ENCODE assay signal across 10 mouse cellular contexts in the genomic region with DNA sequence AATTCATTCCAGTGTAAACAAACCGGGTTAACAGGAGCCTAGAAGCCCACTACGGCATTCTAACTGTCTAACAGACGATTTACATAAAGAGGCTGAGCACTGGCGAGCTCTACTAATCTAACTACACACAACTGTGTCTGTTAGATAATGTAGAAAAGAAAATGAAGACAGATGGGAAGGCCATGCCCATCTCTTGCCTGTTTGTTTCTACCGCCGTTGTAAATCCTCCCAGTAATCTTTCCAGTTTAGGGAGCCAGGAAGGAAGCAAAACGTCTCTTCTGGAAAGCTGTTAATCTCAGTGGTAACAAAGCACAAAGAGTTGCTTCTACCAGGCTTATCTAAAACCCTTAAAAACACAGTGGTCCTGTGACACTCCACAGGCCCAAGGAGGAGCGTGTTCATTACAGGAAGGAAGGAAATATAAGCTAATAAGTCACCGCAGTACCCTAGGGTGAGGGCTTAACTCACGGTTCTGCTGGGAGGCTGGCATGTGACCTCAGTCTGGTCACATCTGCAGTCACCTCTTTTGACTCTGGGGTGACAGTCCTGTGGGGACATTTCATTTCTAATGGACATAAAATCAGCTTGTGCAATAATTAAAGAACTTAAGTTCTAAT.
DNase-seq lines count a peak whose midpoint lies in the region; ATAC-seq and TF ChIP-seq lines count a peak whose summit lies in the region.
"Had no signal": no experiment of that assay in that cellular context is flagged by ENCODE, and none has a peak within 500 bp of the region (broad histone marks: within the 10 kb centered on the region; RNA-seq: fewer than 3 reads in every experiment).

No protein-coding gene starts in this region.

- no peaks in the 10 kb centered on the region for H3K79me2 ChIP-seq in heart, adult 2 months (replicated peaks; ENCODE audit: control insufficient read depth, insufficient read depth, low read length)

- TF ChIP-seq EP300 in heart, adult 2 months (IDR thresholded peaks at IDR 0.05; ENCODE audit: insufficient read depth, low read depth, low read length): no peak
- TF ChIP-seq EP300 in liver, embryonic 14.5 days (IDR thresholded peaks at IDR 0.05; ENCODE audit: low read depth): 0 out of 2 replicates have a peak, but pooled peaks have one; percentile 4

- no peaks in the 10 kb centered on the region for H3K27me3 ChIP-seq in heart, embryonic 10.5 days (ENCODE audit: insufficient read depth, poor library complexity, severe bottlenecking)
- no peaks in the 10 kb centered on the region for H3K27me3 ChIP-seq in heart, adult 2 months (ENCODE audit: control insufficient read depth, insufficient read depth, low read length)
- no peaks in the 10 kb centered on the region for H3K27me3 ChIP-seq in liver, embryonic 14.5 days (ENCODE audit: control insufficient read depth, insufficient read depth, low read length)

- TF ChIP-seq POLR2A in heart, adult 2 months (IDR thresholded peaks at IDR 0.05; ENCODE audit: insufficient read depth, low read depth, low read length): no peak
- TF ChIP-seq POLR2A in brain, embryonic 14.5 days (IDR thresholded peaks at IDR 0.05; ENCODE audit: borderline replicate concordance, extremely low read depth, insufficient read depth, insufficient read length, poor library complexity, severe bottlenecking): no peak

- no peak for TF ChIP-seq CTCF in heart, adult 2 months (IDR thresholded peaks at IDR 0.05)
- TF ChIP-seq CTCF in layer of hippocampus, adult 2 months (conservative IDR thresholded peaks at IDR 0.05): no peak
- TF ChIP-seq CTCF in brain, embryonic 14.5 days (IDR thresholded peaks at IDR 0.05; ENCODE audit: borderline replicate concordance, extremely low read depth, insufficient read depth, insufficient read length): no peak
- no peak for TF ChIP-seq CTCF in liver, embryonic 14.5 days (IDR thresholded peaks at IDR 0.05; ENCODE audit: low read depth)

- peaks cover 11% of the 10 kb centered on the region; the same call in 1 of the 2 replicates for H3K4me1 ChIP-seq in heart, embryonic 10.5 days
- peaks cover 2% of the 10 kb centered on the region; the same call in 1 of the 2 replicates for H3K4me1 ChIP-seq in heart, adult 2 months (ENCODE audit: control insufficient read depth, insufficient read depth, low read length)
- peaks cover 0 to 11% of the 10 kb centered on the region in 2 experiments; a peak in 2 of 4 replicates for H3K4me1 ChIP-seq in liver, embryonic 14.5 days (replicated peaks; ENCODE audit: control insufficient read depth in 2 of 2, insufficient read depth in 2 of 2, low read length in 1 of 2)

- H3K9ac ChIP-seq in heart, adult 2 months (ENCODE audit: low read depth, low read length): no peak overlapping the region
- H3K9ac ChIP-seq in liver, embryonic 14.5 days (replicated peaks): no peak overlapping the region

- peak overlapping the region; percentile 63 for H3K27ac ChIP-seq in heart, embryonic 10.5 days
- no peak overlapping the region for H3K27ac ChIP-seq in heart, adult 2 months
- H3K27ac ChIP-seq in layer of hippocampus, adult 2 months: peak overlapping the region; percentile 36; the same call in 1 of the 2 replicates
- H3K27ac ChIP-seq in liver, embryonic 14.5 days: no peak overlapping the region

- no peaks in the 10 kb centered on the region for H3K36me3 ChIP-seq in heart, embryonic 10.5 days
- H3K36me3 ChIP-seq in heart, adult 2 months (ENCODE audit: control insufficient read depth, insufficient read depth, low read length): no peaks in the 10 kb centered on the region
- H3K36me3 ChIP-seq in liver, embryonic 14.5 days (replicated peaks; ENCODE audit: control insufficient read depth, insufficient read depth, low read depth): no peaks in the 10 kb centered on the region

- no peak for DNase-seq in heart, embryonic 10.5 days (ENCODE audit: low spot score)
- DNase-seq in heart, adult 2 months: no peak
- DNase-seq in layer of hippocampus, adult 2 months (ENCODE audit: low spot score in 2 of 2): no peak
- DNase-seq in layer of hippocampus, adult 9-11 months: no peak
- peak; percentile 23 for DNase-seq in brain, embryonic 14.5 days (ENCODE audit: low read depth)
- DNase-seq in liver, embryonic 14.5 days (ENCODE audit: low read depth in 3 of 3, low spot score in 3 of 3): no peak
- DNase-seq in thymus, adult 18-20 months: no peak
- DNase-seq in layer of hippocampus, postnatal 25 days (ENCODE audit: extremely low spot score in 1 of 2, low spot score in 1 of 2): no peak
- DNase-seq: adrenal gland, postnatal 10 days; cerebellum, adult 11 months had no signal

- 21% methylated on average over 10 of the region's 10 CpGs for WGBS in heart, embryonic 10.5 days
- 28% methylated on average over 10 of the region's 10 CpGs for whole genome bisulfite sequencing in heart, adult 2 months
- 7% methylated on average over 10 of the region's 10 CpGs for WGBS in liver, embryonic 14.5 days (ENCODE audit: insufficient replicate concordance)

- no peaks in the 10 kb centered on the region for H3K9me3 ChIP-seq in heart, embryonic 10.5 days
- H3K9me3 ChIP-seq in liver, embryonic 14.5 days (ENCODE audit: control insufficient read depth, low read length): no peaks in the 10 kb centered on the region

- intact Hi-C loops in heart, adult 2 months (cut with DNase I): no loop called here

- peak; percentile 73 for ATAC-seq in liver, embryonic 14.5 days (ENCODE audit: insufficient read depth)

- no peak overlapping the region for H3K4me3 ChIP-seq in heart, embryonic 10.5 days
- no peak overlapping the region for H3K4me3 ChIP-seq in heart, adult 2 months
- H3K4me3 ChIP-seq in layer of hippocampus, adult 2 months: no peak overlapping the region
- H3K4me3 ChIP-seq in liver, embryonic 14.5 days (ENCODE audit: insufficient read depth in 1 of 2, low read depth in 2 of 2, low read length in 2 of 2): no peak overlapping the region

- no peak overlapping the region for H3K4me2 ChIP-seq in liver, embryonic 14.5 days (ENCODE audit: low read depth)

Comparison
In these comparisons a context has a peak if more than half of its experiments do, and no peak if none do; other contexts are left out.
1. H3K27ac ChIP-seq: peak in heart, embryonic 10.5 days (single experiment) and layer of hippocampus, adult 2 months (single experiment); none in heart, adult 2 months (single experiment) and liver, embryonic 14.5 days (single experiment).